ENCODE assay signal across 29 mouse cellular contexts in genomic region chr19:33273676-33274075, GRCm38 (mm10).
DNase-seq lines count a peak whose midpoint lies in the region; ATAC-seq and TF ChIP-seq lines count a peak whose summit lies in the region.
"Had no signal": no experiment of that assay in that cellular context is flagged by ENCODE, and none has a peak within 500 bp of the region (broad histone marks: within the 10 kb centered on the region; RNA-seq: fewer than 3 reads in every experiment).

No protein-coding gene starts in this region.

- no peaks in the 10 kb centered on the region for H3K27me3 ChIP-seq in limb, embryonic 14.5 days (ENCODE audit: control insufficient read depth, insufficient read depth, low read length)
- H3K27me3 ChIP-seq in hindbrain, embryonic 14.5 days (ENCODE audit: control insufficient read depth, insufficient read depth, low read length), result no peaks in the 10 kb centered on the region
- H3K27me3 ChIP-seq: embryonic facial prominence, embryonic 15.5 days; forebrain, embryonic 13.5 days; hindbrain, embryonic 12.5 days; lung, embryonic 15.5 days; megakaryocyte, embryonic 14.5 days; midbrain, embryonic 12.5 days; neural tube, embryonic 13.5 days; stomach, embryonic 15.5 days had no signal

- H3K27ac ChIP-seq in limb, embryonic 14.5 days (replicated peaks; ENCODE audit: low read depth, low read length), result no peak overlapping the region
- no peak overlapping the region for H3K27ac ChIP-seq in hindbrain, embryonic 14.5 days
- no peak overlapping the region for H3K27ac ChIP-seq in left cerebral cortex, adult 2 months
- H3K27ac ChIP-seq: embryonic facial prominence, embryonic 10.5 days; embryonic facial prominence, embryonic 15.5 days; forebrain, embryonic 13.5 days; heart, embryonic 10.5 days; hindbrain, embryonic 12.5 days; lung, embryonic 15.5 days; midbrain, embryonic 12.5 days; neural tube, embryonic 13.5 days; stomach, embryonic 15.5 days had no signal

- no peaks in the 10 kb centered on the region for H3K9me3 ChIP-seq in limb, embryonic 14.5 days (ENCODE audit: control insufficient read depth, low read length)
- no peaks in the 10 kb centered on the region for H3K9me3 ChIP-seq in hindbrain, embryonic 14.5 days (ENCODE audit: control insufficient read depth, low read length)
- H3K9me3 ChIP-seq: embryonic facial prominence, embryonic 10.5 days; embryonic facial prominence, embryonic 15.5 days; forebrain, embryonic 13.5 days; heart, embryonic 10.5 days; hindbrain, embryonic 12.5 days; lung, embryonic 15.5 days; megakaryocyte, embryonic 14.5 days; midbrain, embryonic 12.5 days; neural tube, embryonic 13.5 days; stomach, embryonic 15.5 days had no signal

- no peak overlapping the region for H3K4me2 ChIP-seq in limb, embryonic 14.5 days (replicated peaks; ENCODE audit: low read depth, low read length, severe bottlenecking)
- no peak overlapping the region for H3K4me2 ChIP-seq in hindbrain, embryonic 14.5 days (replicated peaks)
- H3K4me2 ChIP-seq: embryonic facial prominence, embryonic 15.5 days; forebrain, embryonic 13.5 days; hindbrain, embryonic 12.5 days; liver, embryonic 11.5 days; lung, embryonic 15.5 days; midbrain, embryonic 12.5 days; neural tube, embryonic 13.5 days; stomach, embryonic 15.5 days had no signal

- H3K36me3 ChIP-seq in limb, embryonic 14.5 days (ENCODE audit: control insufficient read depth, insufficient read depth, low read length), result no peaks in the 10 kb centered on the region
- H3K36me3 ChIP-seq in hindbrain, embryonic 14.5 days (replicated peaks; ENCODE audit: control insufficient read depth, insufficient read depth), result no peaks in the 10 kb centered on the region
- H3K36me3 ChIP-seq: embryonic facial prominence, embryonic 10.5 days; embryonic facial prominence, embryonic 15.5 days; heart, embryonic 10.5 days; hindbrain, embryonic 12.5 days; lung, embryonic 15.5 days; midbrain, embryonic 12.5 days; neural tube, embryonic 13.5 days; stomach, embryonic 15.5 days had no signal

- TF ChIP-seq POLR2A in limb, embryonic 14.5 days (IDR thresholded peaks at IDR 0.05; ENCODE audit: borderline replicate concordance, extremely low read depth, insufficient read depth, insufficient read length), result no peak

- no peak overlapping the region for H3K4me3 ChIP-seq in limb, embryonic 14.5 days (replicated peaks; ENCODE audit: low read length)
- H3K4me3 ChIP-seq in hindbrain, embryonic 14.5 days (replicated peaks; ENCODE audit: low read length), result no peak overlapping the region
- no peak overlapping the region for H3K4me3 ChIP-seq in left cerebral cortex, adult 2 months
- H3K4me3 ChIP-seq: embryonic facial prominence, embryonic 10.5 days; embryonic facial prominence, embryonic 15.5 days; forebrain, embryonic 13.5 days; heart, embryonic 10.5 days; hindbrain, embryonic 12.5 days; lung, embryonic 15.5 days; megakaryocyte, embryonic 14.5 days; midbrain, embryonic 12.5 days; neural tube, embryonic 13.5 days; stomach, embryonic 15.5 days had no signal

- no peak overlapping the region for H3K9ac ChIP-seq in limb, embryonic 14.5 days (ENCODE audit: low read depth, low read length, severe bottlenecking)
- H3K9ac ChIP-seq in hindbrain, embryonic 14.5 days, result no peak overlapping the region
- H3K9ac ChIP-seq: embryonic facial prominence, embryonic 15.5 days; forebrain, embryonic 13.5 days; hindbrain, embryonic 12.5 days; lung, embryonic 15.5 days; midbrain, embryonic 12.5 days; neural tube, embryonic 13.5 days; stomach, embryonic 15.5 days had no signal

- 0 out of 2 replicates have a peak, but pooled peaks have one; percentile 55 for ATAC-seq in limb, embryonic 14.5 days (ENCODE audit: low FRiP score, low read depth)
- no peak for ATAC-seq in hindbrain, embryonic 14.5 days (ENCODE audit: low FRiP score)
- ATAC-seq: activated CD4-positive, CD25-positive, alpha-beta regulatory T cell, adult 4 months; CD4-positive, CD25-positive, alpha-beta regulatory T cell, adult 4 months; forebrain, embryonic 13.5 days; intestine, postnatal 0 days had no signal

- 35% methylated on average over 1 of the region's 1 CpGs for WGBS in limb, embryonic 14.5 days
- whole genome bisulfite sequencing in hindbrain, embryonic 14.5 days, result 92% methylated on average over 1 of the region's 1 CpGs

- no peak for TF ChIP-seq CTCF in left cerebral cortex, adult 2 months (IDR thresholded peaks at IDR 0.05)

- H3K4me1 ChIP-seq in limb, embryonic 14.5 days (ENCODE audit: control insufficient read depth, insufficient read depth, low read length), result no peaks in the 10 kb centered on the region
- H3K4me1 ChIP-seq in hindbrain, embryonic 14.5 days (replicated peaks; ENCODE audit: control insufficient read depth, insufficient read depth, low read length), result no peaks in the 10 kb centered on the region
- H3K4me1 ChIP-seq: embryonic facial prominence, embryonic 10.5 days; embryonic facial prominence, embryonic 15.5 days; forebrain, embryonic 13.5 days; heart, embryonic 10.5 days; hindbrain, embryonic 12.5 days; lung, embryonic 15.5 days; megakaryocyte, embryonic 14.5 days; midbrain, embryonic 12.5 days; neural tube, embryonic 13.5 days; stomach, embryonic 15.5 days had no signal

- peak; percentile 33 for DNase-seq in kidney, adult 11 months
- peak; percentile 61 for DNase-seq in kidney, adult 9 months
- peak; percentile 21 for DNase-seq in kidney, postnatal 10 days
- peak; percentile 47 for DNase-seq in limb, embryonic 14.5 days (ENCODE audit: low spot score)
- no peak for DNase-seq in hindbrain, embryonic 14.5 days (ENCODE audit: low spot score)
- no peak for DNase-seq in left cerebral cortex, adult 2 months (ENCODE audit: extremely low spot score in 1 of 2, low spot score in 2 of 2)
- DNase-seq in T-cell, adult 2 months (ENCODE audit: low spot score), result no peak
- DNase-seq: adrenal gland, adult 8-10 months; cerebellum, adult 2 months; cerebellum, postnatal 14 days; gastrocnemius, postnatal 14 days; heart, postnatal 36 days; layer of hippocampus, postnatal 36 days; lung, postnatal 4 days; right cerebral cortex, postnatal 14 days had no signal

- intact Hi-C loops in left cerebral cortex, adult 2 months (cut with DNase I), result no loop called here

Comparison
In these comparisons a context has a peak if more than half of its experiments do, and no peak if none do; other contexts are left out.
1. DNase-seq: peak in kidney, adult 11 months (single experiment), kidney, adult 9 months (single experiment), kidney, postnatal 10 days (single experiment) and limb, embryonic 14.5 days (single experiment); none in hindbrain, embryonic 14.5 days (single experiment), left cerebral cortex, adult 2 months (0 of 2) and T-cell, adult 2 months (single experiment).